Mouse (Mus musculus): ENCODE data around the gene Ttc28. TPM values are rescaled to one million over a fixed set of nuclear protein-coding genes. Genes with fewer than 3 reads are reported as not detected.

The Ttc28 gene
- polyA plus RNA-seq, 1 experiment from 2014 or later = 0.95 TPM

DNA sequence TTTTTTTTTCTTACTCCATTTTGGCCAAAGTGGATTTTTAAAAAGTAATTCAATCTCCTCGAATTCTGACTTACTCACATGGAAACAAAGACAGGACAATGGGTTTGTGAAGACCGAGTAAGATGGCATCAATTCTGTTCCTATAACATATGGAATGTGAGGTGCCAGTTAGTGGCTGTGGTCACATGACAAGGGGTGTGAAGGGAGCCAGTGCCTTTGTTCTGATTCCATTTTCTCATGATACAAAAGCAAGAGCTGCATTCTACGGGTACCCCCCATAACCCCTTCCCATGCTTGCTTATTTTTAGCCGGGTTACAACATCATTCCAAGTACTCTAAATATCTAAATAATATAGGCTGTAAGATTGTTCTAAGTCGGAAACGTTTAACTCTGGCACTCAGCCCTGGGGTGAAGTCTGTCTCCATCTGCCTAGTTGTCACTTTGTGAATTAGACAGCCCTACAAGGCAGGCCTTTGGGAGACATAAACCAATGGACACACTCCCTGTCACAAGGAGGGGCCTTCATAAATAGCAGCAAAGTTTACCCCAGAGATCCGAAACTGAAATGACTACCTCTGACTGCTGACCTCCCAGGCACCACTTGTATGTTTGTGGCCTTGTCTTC lies 157.6 kb downstream of the Ttc28 start:
- H3K4me3 ChIP-seq (replicated peaks) = no peak overlapping the region
- DNase-seq = no peak
- H3K4me2 ChIP-seq = no peak overlapping the region
- ATAC-seq (ENCODE audit: low read depth) = no peak
- H3K36me3 ChIP-seq = no peaks in the 10 kb centered on the region
- H3K9ac ChIP-seq = no peak overlapping the region
- H3K27ac ChIP-seq = no peak overlapping the region
- 59% methylated on average over 7 of the region's 7 CpGs for WGBS (ENCODE audit: insufficient replicate concordance)
- no peaks in the 10 kb centered on the region for H3K9me3 ChIP-seq (replicated peaks)
- no peaks in the 10 kb centered on the region for H3K27me3 ChIP-seq
- H3K4me1 ChIP-seq (replicated peaks) = no peaks in the 10 kb centered on the region

- no peak for ATAC-seq (ENCODE audit: low read depth)
- WGBS (ENCODE audit: insufficient replicate concordance) = 56% methylated on average over 6 of the region's 6 CpGs
- no peak overlapping the region for H3K4me2 ChIP-seq
- DNase-seq = no peak
- H3K9ac ChIP-seq = no peak overlapping the region
- H3K4me3 ChIP-seq (replicated peaks) = no peak overlapping the region
- no peaks in the 10 kb centered on the region for H3K4me1 ChIP-seq (replicated peaks)
- no peaks in the 10 kb centered on the region for H3K27me3 ChIP-seq
- H3K36me3 ChIP-seq = no peaks in the 10 kb centered on the region
- no peaks in the 10 kb centered on the region for H3K9me3 ChIP-seq (replicated peaks)
- H3K27ac ChIP-seq = no peak overlapping the region
Measured at GRCm38 (mm10) chr5:111039771-111040170, 160.2 kb downstream of the Ttc28 start.

GRCm38 (mm10) chr5:111041952-111042351 lies 162.3 kb downstream of the Ttc28 start:
- Histone ChIP-seq H3K4me3 (replicated peaks) (no peak overlapping the region), H3K9ac (no peak overlapping the region), H3K4me2 (no peak overlapping the region), H3K36me3 (no peaks in the 10 kb centered on the region), H3K4me1 (replicated peaks) (no peaks in the 10 kb centered on the region), H3K27me3 (no peaks in the 10 kb centered on the region), H3K9me3 (replicated peaks) (no peaks in the 10 kb centered on the region), H3K27ac (no peak overlapping the region)
- 73% methylated on average over 5 of the region's 5 CpGs for WGBS (ENCODE audit: insufficient replicate concordance)
- ATAC-seq (ENCODE audit: low read depth) = no peak
- no peak for DNase-seq

GRCm38 (mm10) chr5:111044193-111044592 lies 164.6 kb downstream of the Ttc28 start:
- Histone ChIP-seq H3K4me2 (no peak overlapping the region), H3K4me3 (replicated peaks) (no peak overlapping the region), H3K27me3 (no peaks in the 10 kb centered on the region), H3K9ac (no peak overlapping the region), H3K27ac (no peak overlapping the region), H3K4me1 (replicated peaks) (no peaks in the 10 kb centered on the region), H3K9me3 (replicated peaks) (no peaks in the 10 kb centered on the region), H3K36me3 (no peaks in the 10 kb centered on the region)
- ATAC-seq (ENCODE audit: low read depth) (no peak), DNase-seq (no peak)
- WGBS (ENCODE audit: insufficient replicate concordance) = 53% methylated on average over 7 of the region's 7 CpGs

GRCm38 (mm10) chr5:111046359-111046758 lies 166.8 kb downstream of the Ttc28 start:
- H3K4me1 ChIP-seq (replicated peaks) = no peaks in the 10 kb centered on the region
- H3K36me3 ChIP-seq = no peaks in the 10 kb centered on the region
- DNase-seq (no peak), ATAC-seq (ENCODE audit: low read depth) (no peak)
- no peak overlapping the region for H3K27ac ChIP-seq
- H3K4me2 ChIP-seq = no peak overlapping the region
- H3K9me3 ChIP-seq (replicated peaks) = no peaks in the 10 kb centered on the region
- no peak overlapping the region for H3K4me3 ChIP-seq (replicated peaks)
- no peak overlapping the region for H3K9ac ChIP-seq
- H3K27me3 ChIP-seq = no peaks in the 10 kb centered on the region
- WGBS (ENCODE audit: insufficient replicate concordance) = 69% methylated on average over 6 of the region's 6 CpGs

GRCm38 (mm10) chr5:111046841-111047476 lies 167.4 kb downstream of the Ttc28 start:
- WGBS (ENCODE audit: insufficient replicate concordance) = 64% methylated on average over 14 of the region's 14 CpGs
- no peak overlapping the region for H3K4me3 ChIP-seq (replicated peaks)
- DNase-seq = no peak

GRCm38 (mm10) chr5:111048036-111048435 lies 168.4 kb downstream of the Ttc28 start:
- no peak for ATAC-seq (ENCODE audit: low read depth)
- Histone ChIP-seq H3K27me3 (no peaks in the 10 kb centered on the region), H3K9ac (no peak overlapping the region), H3K4me3 (replicated peaks) (no peak overlapping the region), H3K27ac (no peak overlapping the region), H3K9me3 (replicated peaks) (no peaks in the 10 kb centered on the region), H3K36me3 (no peaks in the 10 kb centered on the region), H3K4me1 (replicated peaks) (no peaks in the 10 kb centered on the region), H3K4me2 (no peak overlapping the region)
- WGBS (ENCODE audit: insufficient replicate concordance) = 57% methylated on average over 5 of the region's 5 CpGs
- no peak for DNase-seq

More at GRCm38 (mm10) chr5:111046841-111047476, 167.4 kb downstream of the Ttc28 start:
- Histone ChIP-seq H3K9ac (no peak overlapping the region), H3K27me3 (no peaks in the 10 kb centered on the region), H3K4me2 (no peak overlapping the region), H3K36me3 (no peaks in the 10 kb centered on the region), H3K9me3 (replicated peaks) (no peaks in the 10 kb centered on the region), H3K4me1 (replicated peaks) (no peaks in the 10 kb centered on the region), H3K27ac (no peak overlapping the region)
- ATAC-seq (ENCODE audit: low read depth) = no peak

- H3K9ac ChIP-seq = no peak overlapping the region
- WGBS (ENCODE audit: insufficient replicate concordance) = 40% methylated on average over 4 of the region's 4 CpGs
- no peak overlapping the region for H3K4me2 ChIP-seq
- H3K36me3 ChIP-seq = no peaks in the 10 kb centered on the region
- H3K27me3 ChIP-seq = no peaks in the 10 kb centered on the region
- H3K27ac ChIP-seq = no peak overlapping the region
- H3K4me1 ChIP-seq (replicated peaks) = no peaks in the 10 kb centered on the region
- H3K9me3 ChIP-seq (replicated peaks) = no peaks in the 10 kb centered on the region
- DNase-seq = no peak
- H3K4me3 ChIP-seq (replicated peaks) = no peak overlapping the region
- ATAC-seq (ENCODE audit: low read depth) = no peak
Measured at GRCm38 (mm10) chr5:111049584-111049983, 170.0 kb downstream of the Ttc28 start.

GRCm38 (mm10) chr5:111050135-111050534 lies 170.5 kb downstream of the Ttc28 start:
- ATAC-seq (ENCODE audit: low read depth) = no peak
- 71% methylated on average over 9 of the region's 9 CpGs for WGBS (ENCODE audit: insufficient replicate concordance)
- H3K27me3 ChIP-seq = no peaks in the 10 kb centered on the region

DNA sequence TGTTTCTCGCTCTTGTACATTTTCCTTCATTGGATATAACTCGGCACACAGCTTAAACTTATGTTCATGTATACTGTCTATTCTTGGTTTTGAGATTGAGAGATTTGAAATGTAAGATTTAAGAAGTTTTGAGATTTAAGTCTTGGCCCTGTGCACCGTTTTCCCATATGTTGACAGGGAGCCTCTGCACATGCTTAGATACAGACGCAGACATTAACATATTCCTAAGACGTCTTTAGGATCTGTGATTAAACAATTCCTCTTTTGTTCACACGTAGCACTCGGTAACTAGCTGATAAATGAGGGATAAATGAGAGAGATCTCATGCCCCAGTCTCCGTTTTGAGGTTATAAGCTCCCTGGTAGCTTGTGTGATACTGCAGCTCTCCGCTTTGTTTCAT lies 174.8 kb downstream of the Ttc28 start:
- Histone ChIP-seq H3K27me3 (no peaks in the 10 kb centered on the region), H3K27ac (no peak overlapping the region), H3K4me3 (replicated peaks) (no peak overlapping the region), H3K4me2 (no peak overlapping the region), H3K36me3 (no peaks in the 10 kb centered on the region), H3K9me3 (replicated peaks) (no peaks in the 10 kb centered on the region), H3K4me1 (replicated peaks) (0 out of 2 replicates have a peak, but pooled peaks cover 2% of the 10 kb centered on the region), H3K9ac (no peak overlapping the region)
- no peak for ATAC-seq (ENCODE audit: low read depth)
- DNase-seq = no peak
- WGBS (ENCODE audit: insufficient replicate concordance) = 70% methylated on average over 9 of the region's 9 CpGs

More at GRCm38 (mm10) chr5:111050135-111050534, 170.5 kb downstream of the Ttc28 start:
- Histone ChIP-seq H3K4me2 (no peak overlapping the region), H3K36me3 (no peaks in the 10 kb centered on the region), H3K4me1 (replicated peaks) (no peaks in the 10 kb centered on the region), H3K9ac (no peak overlapping the region), H3K27ac (no peak overlapping the region), H3K4me3 (replicated peaks) (no peak overlapping the region), H3K9me3 (replicated peaks) (no peaks in the 10 kb centered on the region)
- DNase-seq = no peak

DNA sequence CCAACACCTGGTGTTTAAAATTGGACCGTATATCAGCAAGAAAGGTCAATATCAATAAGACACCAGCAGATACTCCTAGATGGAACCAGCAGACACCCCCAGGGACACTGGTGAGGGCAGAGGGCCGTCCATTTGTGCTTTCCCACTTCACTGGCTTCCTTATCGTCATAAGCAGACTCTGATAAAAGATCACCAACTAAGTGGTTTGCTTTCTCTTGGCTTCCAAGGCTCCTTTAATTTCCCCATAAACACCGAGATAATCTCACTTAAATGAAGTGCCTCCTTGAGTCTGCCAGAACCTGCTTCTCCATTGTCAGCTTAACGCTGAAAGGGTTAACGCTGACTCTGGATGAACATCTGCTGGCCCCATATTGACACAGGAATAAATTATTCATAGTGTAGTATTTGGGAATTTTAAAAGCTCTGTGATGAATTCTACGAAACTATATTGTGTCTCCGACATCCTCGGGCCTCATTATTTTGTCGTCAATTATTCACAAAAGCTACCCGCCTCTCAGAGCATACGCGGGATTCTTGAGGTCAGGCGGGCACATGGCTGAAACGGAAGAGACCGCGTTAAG lies 175.3 kb downstream of the Ttc28 start:
- Histone ChIP-seq H3K9ac (no peak overlapping the region), H3K27me3 (no peaks in the 10 kb centered on the region), H3K27ac (no peak overlapping the region), H3K4me2 (no peak overlapping the region), H3K4me1 (replicated peaks) (0 out of 2 replicates have a peak, but pooled peaks cover 2% of the 10 kb centered on the region), H3K9me3 (replicated peaks) (no peaks in the 10 kb centered on the region), H3K36me3 (no peaks in the 10 kb centered on the region), H3K4me3 (replicated peaks) (no peak overlapping the region)
- no peak for DNase-seq
- 63% methylated on average over 17 of the region's 17 CpGs for WGBS (ENCODE audit: insufficient replicate concordance)
- no peak for ATAC-seq (ENCODE audit: low read depth)
